Mouse (Mus musculus): ENCODE measurements around the gene Pqlc2. TPM values are rescaled to one million over a fixed set of nuclear protein-coding genes. Genes with fewer than 3 reads are reported as not detected.

The Pqlc2 gene
- polyA plus RNA-seq, 1 experiment from 2014 or later: 14.8 TPM

- H3K36me3 ChIP-seq (ENCODE audit: control insufficient read depth, insufficient read depth, low read length): peaks cover 11% of the 10 kb centered on the region
- no peaks in the 10 kb centered on the region for H3K27me3 ChIP-seq (ENCODE audit: control insufficient read depth, insufficient read depth, low read length)
- 87% methylated on average over 16 of the region's 16 CpGs for WGBS
- H3K9me3 ChIP-seq (replicated peaks; ENCODE audit: control insufficient read depth, low read length): no peaks in the 10 kb centered on the region
- no peak overlapping the region for H3K27ac ChIP-seq (ENCODE audit: low read length)
- no peak overlapping the region for H3K9ac ChIP-seq (ENCODE audit: low read length)
- no peak overlapping the region for H3K4me2 ChIP-seq (ENCODE audit: low read depth, low read length)
- H3K4me1 ChIP-seq (ENCODE audit: control insufficient read depth, insufficient read depth, low read length): no peaks in the 10 kb centered on the region
- no peak for ATAC-seq (ENCODE audit: insufficient read depth, low FRiP score)
- no peak overlapping the region for H3K4me3 ChIP-seq (replicated peaks; ENCODE audit: low read length)
Measured at GRCm38 (mm10) chr4:139291099-139291498, 19.4 kb downstream of the Pqlc2 start.

- no peak overlapping the region for H3K9ac ChIP-seq (ENCODE audit: low read length)
- H3K27me3 ChIP-seq (ENCODE audit: control insufficient read depth, insufficient read depth, low read length): no peaks in the 10 kb centered on the region
- H3K36me3 ChIP-seq (ENCODE audit: control insufficient read depth, insufficient read depth, low read length): peaks cover 17% of the 10 kb centered on the region
- no peak overlapping the region for H3K27ac ChIP-seq (ENCODE audit: low read length)
- no peak overlapping the region for H3K4me3 ChIP-seq (replicated peaks; ENCODE audit: low read length)
- no peak overlapping the region for H3K4me2 ChIP-seq (ENCODE audit: low read depth, low read length)
- WGBS: 71% methylated on average over 10 of the region's 10 CpGs
- ATAC-seq (ENCODE audit: insufficient read depth, low FRiP score): no peak; the same call in 1 of the 2 replicates
- H3K4me1 ChIP-seq (ENCODE audit: control insufficient read depth, insufficient read depth, low read length): no peaks in the 10 kb centered on the region
- H3K9me3 ChIP-seq (replicated peaks; ENCODE audit: control insufficient read depth, low read length): no peaks in the 10 kb centered on the region
Measured at GRCm38 (mm10) chr4:139289017-139289416, 21.5 kb downstream of the Pqlc2 start.

GRCm38 (mm10) chr4:139287122-139287863, 23.2 kb downstream of the Pqlc2 start:
- Histone ChIP-seq H3K4me1 (ENCODE audit: control insufficient read depth, insufficient read depth, low read length) (no peaks in the 10 kb centered on the region), H3K27ac (ENCODE audit: low read length) (no peak overlapping the region), H3K27me3 (ENCODE audit: control insufficient read depth, insufficient read depth, low read length) (no peaks in the 10 kb centered on the region), H3K9ac (ENCODE audit: low read length) (no peak overlapping the region), H3K4me2 (ENCODE audit: low read depth, low read length) (no peak overlapping the region), H3K9me3 (replicated peaks; ENCODE audit: control insufficient read depth, low read length) (no peaks in the 10 kb centered on the region), H3K4me3 (replicated peaks; ENCODE audit: low read length) (no peak overlapping the region), H3K36me3 (ENCODE audit: control insufficient read depth, insufficient read depth, low read length) (peaks cover 17% of the 10 kb centered on the region)
- 0 out of 2 replicates have a peak, but pooled peaks have one; percentile 16 for ATAC-seq (ENCODE audit: insufficient read depth, low FRiP score)
- 76% methylated on average over 18 of the region's 18 CpGs for WGBS

GRCm38 (mm10) chr4:139286234-139286633, 24.3 kb downstream of the Pqlc2 start:
- Histone ChIP-seq H3K9me3 (replicated peaks; ENCODE audit: control insufficient read depth, low read length) (no peaks in the 10 kb centered on the region), H3K27me3 (ENCODE audit: control insufficient read depth, insufficient read depth, low read length) (no peaks in the 10 kb centered on the region), H3K27ac (ENCODE audit: low read length) (no peak overlapping the region), H3K4me2 (ENCODE audit: low read depth, low read length) (no peak overlapping the region), H3K4me1 (ENCODE audit: control insufficient read depth, insufficient read depth, low read length) (no peaks in the 10 kb centered on the region), H3K9ac (ENCODE audit: low read length) (no peak overlapping the region), H3K4me3 (replicated peaks; ENCODE audit: low read length) (no peak overlapping the region), H3K36me3 (ENCODE audit: control insufficient read depth, insufficient read depth, low read length) (peaks cover 17% of the 10 kb centered on the region)
- 87% methylated on average over 5 of the region's 5 CpGs for WGBS
- ATAC-seq (ENCODE audit: insufficient read depth, low FRiP score): no peak

GRCm38 (mm10) chr4:139284877-139285276, 25.6 kb downstream of the Pqlc2 start:
- H3K36me3 ChIP-seq (ENCODE audit: control insufficient read depth, insufficient read depth, low read length): peaks cover 17% of the 10 kb centered on the region
- no peak overlapping the region for H3K4me3 ChIP-seq (replicated peaks; ENCODE audit: low read length)
- no peak overlapping the region for H3K4me2 ChIP-seq (ENCODE audit: low read depth, low read length)
- H3K27me3 ChIP-seq (ENCODE audit: control insufficient read depth, insufficient read depth, low read length): no peaks in the 10 kb centered on the region
- H3K4me1 ChIP-seq (ENCODE audit: control insufficient read depth, insufficient read depth, low read length): no peaks in the 10 kb centered on the region
- no peaks in the 10 kb centered on the region for H3K9me3 ChIP-seq (replicated peaks; ENCODE audit: control insufficient read depth, low read length)
- 76% methylated on average over 15 of the region's 15 CpGs for WGBS
- no peak for ATAC-seq (ENCODE audit: insufficient read depth, low FRiP score)
- H3K9ac ChIP-seq (ENCODE audit: low read length): no peak overlapping the region
- H3K27ac ChIP-seq (ENCODE audit: low read length): no peak overlapping the region

GRCm38 (mm10) chr4:139282955-139283417, 27.5 kb downstream of the Pqlc2 start:
- ATAC-seq (ENCODE audit: insufficient read depth, low FRiP score): no peak

GRCm38 (mm10) chr4:139281791-139282345, 28.6 kb downstream of the Pqlc2 start:
- H3K9me3 ChIP-seq (replicated peaks; ENCODE audit: control insufficient read depth, low read length): no peaks in the 10 kb centered on the region
- no peaks in the 10 kb centered on the region for H3K4me1 ChIP-seq (ENCODE audit: control insufficient read depth, insufficient read depth, low read length)
- H3K4me3 ChIP-seq (replicated peaks; ENCODE audit: low read length): no peak overlapping the region
- no peak overlapping the region for H3K4me2 ChIP-seq (ENCODE audit: low read depth, low read length)
- no peak for ATAC-seq (ENCODE audit: insufficient read depth, low FRiP score)
- no peak overlapping the region for H3K9ac ChIP-seq (ENCODE audit: low read length)
- no peaks in the 10 kb centered on the region for H3K27me3 ChIP-seq (ENCODE audit: control insufficient read depth, insufficient read depth, low read length)
- no peak overlapping the region for H3K27ac ChIP-seq (ENCODE audit: low read length)
- peaks cover 7% of the 10 kb centered on the region; the same call in 1 of the 2 replicates for H3K36me3 ChIP-seq (ENCODE audit: control insufficient read depth, insufficient read depth, low read length)
- WGBS: 79% methylated on average over 16 of the region's 16 CpGs

More at GRCm38 (mm10) chr4:139282955-139283417, 27.5 kb downstream of the Pqlc2 start:
- Histone ChIP-seq H3K4me3 (replicated peaks; ENCODE audit: low read length) (no peak overlapping the region), H3K4me1 (ENCODE audit: control insufficient read depth, insufficient read depth, low read length) (no peaks in the 10 kb centered on the region), H3K27me3 (ENCODE audit: control insufficient read depth, insufficient read depth, low read length) (no peaks in the 10 kb centered on the region), H3K27ac (ENCODE audit: low read length) (no peak overlapping the region), H3K9me3 (replicated peaks; ENCODE audit: control insufficient read depth, low read length) (no peaks in the 10 kb centered on the region), H3K4me2 (ENCODE audit: low read depth, low read length) (no peak overlapping the region), H3K36me3 (ENCODE audit: control insufficient read depth, insufficient read depth, low read length) (peaks cover 11% of the 10 kb centered on the region), H3K9ac (ENCODE audit: low read length) (no peak overlapping the region)
- 49% methylated on average over 6 of the region's 6 CpGs for WGBS

GRCm38 (mm10) chr4:139280530-139280929, 30.0 kb downstream of the Pqlc2 start:
- 91% methylated on average over 12 of the region's 12 CpGs for WGBS
- no peak overlapping the region for H3K27ac ChIP-seq (ENCODE audit: low read length)
- H3K4me1 ChIP-seq (ENCODE audit: control insufficient read depth, insufficient read depth, low read length): no peaks in the 10 kb centered on the region
- H3K9ac ChIP-seq (ENCODE audit: low read length): no peak overlapping the region
- H3K9me3 ChIP-seq (replicated peaks; ENCODE audit: control insufficient read depth, low read length): no peaks in the 10 kb centered on the region
- no peaks in the 10 kb centered on the region for H3K27me3 ChIP-seq (ENCODE audit: control insufficient read depth, insufficient read depth, low read length)
- no peak overlapping the region for H3K4me3 ChIP-seq (replicated peaks; ENCODE audit: low read length)
- H3K4me2 ChIP-seq (ENCODE audit: low read depth, low read length): no peak overlapping the region
- H3K36me3 ChIP-seq (ENCODE audit: control insufficient read depth, insufficient read depth, low read length): peaks cover 7% of the 10 kb centered on the region; the same call in 1 of the 2 replicates
- ATAC-seq (ENCODE audit: insufficient read depth, low FRiP score): no peak

- no peak for ATAC-seq (ENCODE audit: insufficient read depth, low FRiP score)
- no peaks in the 10 kb centered on the region for H3K9me3 ChIP-seq (replicated peaks; ENCODE audit: control insufficient read depth, low read length)
- no peaks in the 10 kb centered on the region for H3K4me1 ChIP-seq (ENCODE audit: control insufficient read depth, insufficient read depth, low read length)
- no peak overlapping the region for H3K4me3 ChIP-seq (replicated peaks; ENCODE audit: low read length)
- H3K27me3 ChIP-seq (ENCODE audit: control insufficient read depth, insufficient read depth, low read length): no peaks in the 10 kb centered on the region
- no peak overlapping the region for H3K9ac ChIP-seq (ENCODE audit: low read length)
- no peak overlapping the region for H3K27ac ChIP-seq (ENCODE audit: low read length)
- no peak overlapping the region for H3K4me2 ChIP-seq (ENCODE audit: low read depth, low read length)
- H3K36me3 ChIP-seq (ENCODE audit: control insufficient read depth, insufficient read depth, low read length): no peaks in the 10 kb centered on the region
- 86% methylated on average over 7 of the region's 7 CpGs for WGBS
Measured at GRCm38 (mm10) chr4:139276411-139276810, 34.1 kb downstream of the Pqlc2 start.

All from stomach, embryonic 16.5 days (tissue).